Mouse (Mus musculus) olfactory bulb, adult 2 months (tissue): ENCODE measurements around the gene Ap1b1. TPM values are rescaled to one million over a fixed set of nuclear protein-coding genes. Genes with fewer than 3 reads are reported as not detected.
"Not testable (repeated sequence)": the region's sequence is repeated elsewhere in the genome, so short reads cannot be mapped to it uniquely, and the experiment has no call there.

ENCODE experiments used
- H3K27ac ChIP-seq: fragments of 200-500 bp; 2 replicates; pipeline ENCODE4 v1.5.1; 2012; ENCODE audit warnings: low read depth, low read length; ENCODE audit not compliant: insufficient read depth
- H3K4me1 ChIP-seq: fragments of 200-500 bp; 2 replicates; pipeline ENCODE4 v1.6.1; 2012; ENCODE audit warnings: low read length; ENCODE audit not compliant: control insufficient read depth, insufficient read depth
- H3K4me3 ChIP-seq: fragments of 200-500 bp; 2 replicates; pipeline ENCODE4 v1.5.1; 2012; ENCODE audit warnings: mild to moderate bottlenecking, low read depth, low read length, moderate library complexity; ENCODE audit not compliant: insufficient read depth
- CTCF ChIP-seq: fragments of 200-500 bp; IDR thresholded peaks from 2 replicates; pipeline ENCODE4 v1.5.1; 2012; ENCODE audit warnings: low read depth, mild to moderate bottlenecking, low read length, moderate library complexity; ENCODE audit not compliant: insufficient read depth
- POLR2A ChIP-seq: fragments of 200-500 bp; IDR thresholded peaks from 2 replicates; pipeline ENCODE4 v1.6.1; 2012; ENCODE audit warnings: mild to moderate bottlenecking, low read depth, low read length, moderate library complexity; ENCODE audit not compliant: insufficient read depth
- WGBS: fragments of 180-500 bp; shearing (Covaris S2); methylation state at CpG from one replicate; pipeline ENCODE4 v1.1.7; 2018; 5-methylcytosine and 5-hydroxymethylcytosine counted together
- polyA plus RNA-seq: library from polyadenylated mRNA; stranded (reverse); fragments of >200 nt; gene quantifications from 2 replicates; pipeline ENCODE4 v1.2.4, GENCODE M21; 2012; ENCODE audit warnings: low replicate concordance; ENCODE audit not compliant: missing spikeins, insufficient read depth, insufficient read length

Gene Ap1b1
- polyA plus RNA-seq, 1 experiment, result not detected

- no peak overlapping the region for H3K4me3 ChIP-seq
- TF ChIP-seq POLR2A (no peak), CTCF (no peak)
- H3K4me1 ChIP-seq, result peaks cover 11% of the 10 kb centered on the region
- H3K27ac ChIP-seq, result no peak overlapping the region
- 79% methylated on average over 9 of the region's 9 CpGs for WGBS
Observed at GRCm38 (mm10) chr11:5068126-5068971, 81.7 kb downstream of the Ap1b1 start.

DNA sequence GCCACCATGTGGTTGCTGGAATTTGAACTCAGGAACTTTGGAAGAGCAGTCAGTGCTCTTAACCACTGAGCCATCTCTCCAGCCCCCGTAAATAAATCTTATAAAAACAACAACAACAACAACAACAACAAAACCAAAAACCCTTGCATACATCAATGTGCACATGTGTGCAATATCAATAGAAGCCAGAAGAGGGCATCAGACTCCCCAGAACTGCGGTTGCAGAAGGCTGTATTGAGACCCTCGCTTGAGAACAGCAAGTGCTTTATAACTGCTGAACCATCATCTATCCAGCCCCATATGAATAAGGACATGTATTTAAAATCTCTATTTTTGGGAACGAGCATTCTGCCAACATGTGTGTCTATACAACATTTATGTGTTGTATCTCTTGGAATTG lies 88.3 kb downstream of the Ap1b1 start:
- Histone ChIP-seq H3K4me1 (no peaks in the 10 kb centered on the region), H3K27ac (no peak overlapping the region), H3K4me3 (no peak overlapping the region)
- TF ChIP-seq CTCF, result no peak
- TF ChIP-seq POLR2A, result no peak
- WGBS, result 50% methylated on average over 4 of the region's 4 CpGs

GRCm38 (mm10) chr11:5075760-5076159 lies 89.1 kb downstream of the Ap1b1 start:
- Histone ChIP-seq H3K27ac (no peak overlapping the region), H3K4me3 (no peak overlapping the region), H3K4me1 (no peaks in the 10 kb centered on the region)
- no peak for TF ChIP-seq CTCF
- TF ChIP-seq POLR2A, result no peak

- H3K4me3 ChIP-seq, result not testable (repeated sequence)
Observed at GRCm38 (mm10) chr11:5076843-5077242, 90.2 kb downstream of the Ap1b1 start.

GRCm38 (mm10) chr11:5089147-5089546 lies 102.5 kb downstream of the Ap1b1 start:
- TF ChIP-seq POLR2A (no peak), CTCF (no peak)

More at GRCm38 (mm10) chr11:5076843-5077242, 90.2 kb downstream of the Ap1b1 start:
- H3K27ac ChIP-seq, H3K4me1 ChIP-seq: not testable (repeated sequence)
- WGBS, result 75% methylated on average over 4 of the region's 5 CpGs

GRCm38 (mm10) chr11:5091706-5092105 lies 105.1 kb downstream of the Ap1b1 start:
- peaks cover 6% of the 10 kb centered on the region for H3K4me1 ChIP-seq
- TF ChIP-seq CTCF (no peak), POLR2A (no peak)
- no peak overlapping the region for H3K27ac ChIP-seq
- 18% methylated on average over 2 of the region's 2 CpGs for WGBS
- H3K4me3 ChIP-seq, result no peak overlapping the region

More at GRCm38 (mm10) chr11:5089147-5089546, 102.5 kb downstream of the Ap1b1 start:
- Histone ChIP-seq H3K4me1 (no peaks in the 10 kb centered on the region), H3K27ac (no peak overlapping the region), H3K4me3 (no peak overlapping the region)
- 94% methylated on average over 1 of the region's 1 CpGs for WGBS

Other genes starting within 250 kb of the Ap1b1 start
- not detected in 2 replicates for gene Cabp7, start 240.0 kb upstream of the Ap1b1 start, polyA plus RNA-seq
- gene Nf2, start 137.3 kb upstream of the Ap1b1 start, polyA plus RNA-seq, result not detected in 2 replicates
- gene Nipsnap1, start 112.9 kb upstream of the Ap1b1 start, polyA plus RNA-seq, result not detected in 2 replicates
- gene Thoc5, start 91.5 kb upstream of the Ap1b1 start, polyA plus RNA-seq, result not detected in 2 replicates
- gene Nefh, start 38.8 kb upstream of the Ap1b1 start, polyA plus RNA-seq, result not detected in 2 replicates
- gene Rasl10a, start 71.3 kb downstream of the Ap1b1 start, polyA plus RNA-seq, result not detected in 2 replicates
- gene Gas2l1, start 78.5 kb downstream of the Ap1b1 start, polyA plus RNA-seq, result not detected in 2 replicates
- not detected in 2 replicates for gene Rhbdd3, start 112.1 kb downstream of the Ap1b1 start, polyA plus RNA-seq
- 1,053 and 1,293 TPM in 2 replicates for gene Ewsr1, start 112.4 kb downstream of the Ap1b1 start, polyA plus RNA-seq
- not detected in 2 replicates for gene Emid1, start 165.4 kb downstream of the Ap1b1 start, polyA plus RNA-seq